Mouse (Mus musculus): Measurements from ENCODE around the gene Efcab11.

DNA sequence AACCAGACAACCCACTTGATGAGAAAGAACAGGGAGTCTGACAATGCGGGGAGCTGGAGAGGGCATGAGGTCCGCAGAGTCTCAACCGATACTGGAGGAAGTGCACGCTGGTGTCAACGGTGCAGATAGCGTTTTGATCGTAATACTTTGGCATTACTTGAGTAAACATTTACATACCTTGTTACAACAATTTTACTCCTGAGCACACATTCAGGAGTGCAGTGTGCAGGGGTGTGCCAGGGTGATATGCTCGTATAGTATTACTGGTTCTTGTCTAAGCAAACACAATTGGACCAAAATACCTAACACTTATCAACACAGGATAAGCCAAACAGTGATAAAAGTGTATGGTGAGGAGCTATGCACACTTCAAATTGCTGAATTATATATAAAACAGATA lies 69.0 kb downstream of the Efcab11 start:
- TF ChIP-seq GATA1 (IDR thresholded peaks at IDR 0.05; ENCODE audit: borderline replicate concordance, low read length) = no peak
- TF ChIP-seq FLI1 (IDR thresholded peaks at IDR 0.05; ENCODE audit: low read length) = no peak

Data from megakaryocyte, embryonic 14.5 days (primary cell).